Mouse (Mus musculus) lung, embryonic 15.5 days (tissue): ENCODE measurements at regions not wholly inside any gene's neighbourhood (a gene's known extent, or its start where the extent isn't known, plus 50 kb on each side); places are given as distances from the start of the nearest gene placed in this dataset.

Source experiments
- ATAC-seq: fragments of 200-750 bp; cut with Nextera tagmentation; 2 replicates; pipeline ENCODE4 v1.8.0; 2017; ENCODE audit warnings: moderate number of reproducible peaks, borderline replicate concordance; ENCODE audit not compliant: low FRiP score, low TSS enrichment; ENCODE audit errors: extremely low read depth
- H3K27ac ChIP-seq: fragments of 300-500 bp; sonication (generic); 2 replicates; pipeline ENCODE4 v1.5.1; 2015; ENCODE audit warnings: moderate library complexity, mild to moderate bottlenecking, inconsistent platforms
- H3K27me3 ChIP-seq: fragments of 300-500 bp; sonication (generic); 2 replicates; pipeline ENCODE4 v1.6.1; 2015; ENCODE audit warnings: inconsistent platforms
- H3K36me3 ChIP-seq: fragments of 300-500 bp; sonication (generic); 2 replicates; pipeline ENCODE4 v1.6.1; 2015; ENCODE audit warnings: inconsistent platforms
- H3K4me1 ChIP-seq: fragments of 300-500 bp; sonication (generic); 2 replicates; pipeline ENCODE4 v1.6.1; 2015; ENCODE audit warnings: inconsistent platforms
- H3K4me2 ChIP-seq: fragments of 300-500 bp; sonication (generic); 2 replicates; pipeline ENCODE4 v1.6.1; 2015; ENCODE audit warnings: inconsistent platforms, mild to moderate bottlenecking, moderate library complexity
- H3K4me3 ChIP-seq: fragments of 300-500 bp; sonication (generic); 2 replicates; pipeline ENCODE4 v1.5.1; 2015; ENCODE audit warnings: mild to moderate bottlenecking, inconsistent platforms
- H3K9ac ChIP-seq: fragments of 300-500 bp; sonication (generic); 2 replicates; pipeline ENCODE4 v1.6.1; 2015; ENCODE audit warnings: inconsistent platforms
- H3K9me3 ChIP-seq: fragments of 300-500 bp; sonication (generic); 2 replicates; pipeline ENCODE4 v1.6.1; 2016; ENCODE audit warnings: inconsistent platforms
- WGBS: fragments of 180-500 bp; shearing (Covaris S2); methylation state at CpG from one replicate; pipeline ENCODE4 v1.1.7; 2015; 5-methylcytosine and 5-hydroxymethylcytosine counted together

GRCm38 (mm10) chr3:135155537-135155956 lies 56.8 kb upstream of the Cenpe start:
- H3K36me3 ChIP-seq = no peaks in the 10 kb centered on the region
- peaks cover 6% of the 10 kb centered on the region; the same call in 1 of the 2 replicates for H3K4me1 ChIP-seq
- H3K4me2 ChIP-seq = no peak overlapping the region
- H3K9me3 ChIP-seq = no peaks in the 10 kb centered on the region
- no peak overlapping the region for H3K9ac ChIP-seq
- H3K27me3 ChIP-seq = no peaks in the 10 kb centered on the region
- ATAC-seq = peak; percentile 91
- no peak overlapping the region for H3K4me3 ChIP-seq
- peak overlapping the region; percentile 50 for H3K27ac ChIP-seq
- 38% methylated on average over 4 of the region's 4 CpGs for WGBS
